Mouse (Mus musculus) retina, embryonic 14.5 days (tissue): Measurements from ENCODE around the gene Sumo2.
"Not testable (repeated sequence)": the region's sequence is repeated elsewhere in the genome, so short reads cannot be mapped to it uniquely, and the experiment has no call there.

ENCODE experiments used
- DNase-seq: peaks from one replicate; pipeline ENCODE4 v3.0.0-alpha.2; 2015; ENCODE audit warnings: low spot score

Gene Sumo2

GRCm38 (mm10) chr11:115519581-115519980 lies 16.5 kb downstream of the Sumo2 start:
- no peak for DNase-seq

GRCm38 (mm10) chr11:115518693-115519092 lies 17.4 kb downstream of the Sumo2 start:
- DNase-seq: no peak

- no peak for DNase-seq
Observed at GRCm38 (mm10) chr11:115516942-115517341, 19.1 kb downstream of the Sumo2 start.

GRCm38 (mm10) chr11:115515021-115515420 lies 21.1 kb downstream of the Sumo2 start:
- no peak for DNase-seq

- DNase-seq: peak; percentile 99
Observed at GRCm38 (mm10) chr11:115514238-115514663, 21.8 kb downstream of the Sumo2 start, which contains the start of gene Jpt1. TSS of gene Jpt1 (minus strand) at chr11:115514387.

GRCm38 (mm10) chr11:115513271-115514237 lies 22.5 kb downstream of the Sumo2 start:
- DNase-seq: peak; percentile 62

GRCm38 (mm10) chr11:115512407-115513183 lies 23.5 kb downstream of the Sumo2 start:
- DNase-seq: peak; percentile 43

DNA sequence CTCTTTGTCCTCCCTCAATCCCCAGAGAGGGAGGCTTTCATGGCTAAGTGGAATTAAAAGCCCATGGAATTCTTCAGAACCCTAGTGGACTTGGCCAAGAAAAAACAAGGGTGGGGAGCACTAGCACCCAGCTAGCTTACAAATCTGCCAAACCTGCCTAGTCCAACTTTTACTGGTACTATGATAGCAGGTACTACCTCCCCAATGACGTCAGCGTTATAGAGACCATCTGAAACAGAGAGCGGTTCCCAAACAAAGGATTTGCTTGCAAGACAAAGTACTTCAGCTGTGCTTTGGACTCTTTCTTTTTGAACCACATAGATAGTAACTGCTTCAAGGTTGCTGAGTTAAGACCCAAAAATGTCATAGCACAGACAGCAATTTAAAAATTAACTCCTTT lies 24.1 kb downstream of the Sumo2 start:
- DNase-seq: peak; percentile 28

GRCm38 (mm10) chr11:115511121-115511520 lies 25.0 kb downstream of the Sumo2 start:
- DNase-seq: no peak

- DNase-seq: no peak
Observed at GRCm38 (mm10) chr11:115510507-115510888, 25.6 kb downstream of the Sumo2 start.

GRCm38 (mm10) chr11:115509773-115510506 lies 26.1 kb downstream of the Sumo2 start:
- DNase-seq: no peak

GRCm38 (mm10) chr11:115508061-115508460 lies 28.0 kb downstream of the Sumo2 start:
- no peak for DNase-seq

- no peak for DNase-seq
Observed at GRCm38 (mm10) chr11:115506586-115506985, 29.5 kb downstream of the Sumo2 start.

DNA sequence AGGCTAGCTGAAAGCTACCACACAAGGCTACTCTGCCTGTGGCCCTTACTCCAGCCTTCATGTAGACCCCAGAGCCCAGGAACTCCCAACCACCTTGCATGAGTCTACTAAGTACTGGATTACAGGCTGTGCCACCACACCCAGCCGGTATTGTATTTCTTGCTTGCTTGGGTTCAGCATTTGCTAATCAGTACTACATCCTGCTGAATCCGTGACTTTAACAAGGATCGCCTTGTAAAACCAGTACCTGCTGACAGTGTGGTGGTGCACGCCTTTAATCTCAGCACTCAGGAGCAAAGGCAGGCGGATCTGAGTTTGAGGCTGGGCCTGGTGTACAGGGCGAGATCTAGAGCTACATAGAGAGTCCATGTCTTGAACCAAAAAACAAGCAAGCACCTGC lies 33.4 kb downstream of the Sumo2 start:
- no peak for DNase-seq

- DNase-seq: not testable (repeated sequence)
Observed at GRCm38 (mm10) chr11:115496559-115496958, 39.5 kb downstream of the Sumo2 start.

- no peak for DNase-seq
Observed at GRCm38 (mm10) chr11:115492387-115492786, 43.7 kb downstream of the Sumo2 start.

DNA sequence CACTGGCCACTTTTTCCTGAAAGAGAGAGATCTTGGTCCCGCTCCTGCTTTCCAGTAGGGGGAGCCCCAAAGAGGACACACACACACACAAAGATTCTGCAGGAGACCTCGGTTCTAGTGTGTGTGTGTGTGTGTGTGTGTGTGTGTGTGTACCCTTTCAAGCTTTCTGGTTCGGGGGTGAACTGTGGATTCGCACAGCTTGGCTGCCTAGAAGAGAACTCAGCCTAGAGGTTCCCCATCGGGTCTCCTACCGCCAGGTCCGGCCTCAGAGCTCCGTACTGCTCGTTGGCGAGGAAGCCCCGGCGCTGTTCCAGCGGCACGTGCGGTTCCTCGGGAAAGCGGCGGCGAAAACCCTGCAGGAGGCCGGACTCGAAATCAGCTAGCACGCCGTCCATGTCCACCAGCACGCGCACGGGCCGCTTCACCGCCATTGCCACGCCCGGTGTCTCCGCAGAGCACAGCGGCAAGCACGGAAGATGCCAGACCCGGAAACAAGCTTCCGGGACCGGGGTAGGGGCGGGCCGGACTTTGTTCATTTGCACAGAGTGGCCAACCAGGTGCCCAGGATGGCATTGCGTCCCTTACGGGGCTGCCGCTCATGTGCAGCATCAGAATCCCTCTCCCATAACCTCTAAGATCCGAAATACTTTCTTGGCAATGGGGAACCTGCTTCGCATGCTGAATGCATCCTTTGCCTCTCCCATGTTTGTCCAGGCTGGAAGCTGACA lies 44.6 kb downstream of the Sumo2 start, which contains the start of gene Nt5c:
Gene Nt5c, minus strand, starts transcription at position 507 of the 728 bp plus-strand sequence.
- DNase-seq: peak; percentile 80

GRCm38 (mm10) chr11:115490441-115491355 lies 45.4 kb downstream of the Sumo2 start:
- no peak for DNase-seq

- DNase-seq: no peak
Observed at GRCm38 (mm10) chr11:115488551-115489104, 47.4 kb downstream of the Sumo2 start.

GRCm38 (mm10) chr11:115485155-115485554 lies 50.9 kb downstream of the Sumo2 start:
- DNase-seq: no peak
